Mouse (Mus musculus): ENCODE measurements around the gene Chst5.

GRCm38 (mm10) chr8:111957231-111957630 is 47.0 kb upstream of the Chst5 start:
- no peak for TF ChIP-seq EP300 (IDR thresholded peaks at IDR 0.05; ENCODE audit: low read depth)
- no peak for TF ChIP-seq CTCF (IDR thresholded peaks at IDR 0.05; ENCODE audit: low read depth)

Data from liver, postnatal 0 days (tissue).